Mouse (Mus musculus) kidney, adult 2 months (tissue): ENCODE data around the gene Trem3. TPM values are rescaled to one million over a fixed set of nuclear protein-coding genes. Genes with fewer than 3 reads are reported as not detected.

Source experiments
- DNase-seq: peaks from one replicate; pipeline ENCODE4 v3.0.0; 2021
- H3K27ac ChIP-seq: fragments of 200-500 bp; 2 replicates; pipeline ENCODE4 v1.5.1; 2012; ENCODE audit warnings: low read depth, low read length, control low read depth, inconsistent platforms; ENCODE audit not compliant: insufficient read depth
- H3K27me3 ChIP-seq: fragments of 200-500 bp; replicated peaks from 2 replicates; pipeline ENCODE4 v1.6.1; 2012; ENCODE audit warnings: mild to moderate bottlenecking, moderate library complexity, low read length, inconsistent platforms; ENCODE audit not compliant: control insufficient read depth, insufficient read depth
- H3K36me3 ChIP-seq: fragments of 200-500 bp; 2 replicates; pipeline ENCODE4 v1.6.1; 2012; ENCODE audit warnings: mild to moderate bottlenecking, moderate library complexity, low read length, inconsistent platforms; ENCODE audit not compliant: control insufficient read depth, insufficient read depth
- H3K4me1 ChIP-seq: fragments of 200-500 bp; 2 replicates; pipeline ENCODE4 v1.6.1; 2011; ENCODE audit warnings: low read length; ENCODE audit not compliant: control insufficient read depth, insufficient read depth
- H3K4me3 ChIP-seq: fragments of 200-500 bp; 2 replicates; pipeline ENCODE4 v1.5.1; 2011; ENCODE audit warnings: mild to moderate bottlenecking, low read depth, low read length, control low read depth; ENCODE audit not compliant: insufficient read depth
- CTCF ChIP-seq: fragments of 200-500 bp; conservative IDR thresholded peaks from 2 replicates; pipeline ENCODE4 v1.5.1; 2011; ENCODE audit warnings: low read depth, mild to moderate bottlenecking, control low read depth, low read length, moderate library complexity, mixed read lengths; ENCODE audit not compliant: insufficient read depth, insufficient read length
- POLR2A ChIP-seq: fragments of 200-500 bp; IDR thresholded peaks from one replicate; pipeline ENCODE4 v1.6.1; 2011; ENCODE audit warnings: low read depth, low read length, control low read depth
- WGBS: fragments of 180-500 bp; shearing (Covaris S2); methylation state at CpG from one replicate; pipeline ENCODE4 v1.1.7; 2018; 5-methylcytosine and 5-hydroxymethylcytosine counted together
- polyA plus RNA-seq: library from polyadenylated mRNA; depleted of rRNA; stranded (reverse); fragments of >200 nt; gene quantifications from 2 replicates; pipeline ENCODE4 v1.2.3, GENCODE M21; 2012; rRNA removed

Gene Trem3
- polyA plus RNA-seq, result 0.11 and 0.19 TPM in 2 replicates

DNA sequence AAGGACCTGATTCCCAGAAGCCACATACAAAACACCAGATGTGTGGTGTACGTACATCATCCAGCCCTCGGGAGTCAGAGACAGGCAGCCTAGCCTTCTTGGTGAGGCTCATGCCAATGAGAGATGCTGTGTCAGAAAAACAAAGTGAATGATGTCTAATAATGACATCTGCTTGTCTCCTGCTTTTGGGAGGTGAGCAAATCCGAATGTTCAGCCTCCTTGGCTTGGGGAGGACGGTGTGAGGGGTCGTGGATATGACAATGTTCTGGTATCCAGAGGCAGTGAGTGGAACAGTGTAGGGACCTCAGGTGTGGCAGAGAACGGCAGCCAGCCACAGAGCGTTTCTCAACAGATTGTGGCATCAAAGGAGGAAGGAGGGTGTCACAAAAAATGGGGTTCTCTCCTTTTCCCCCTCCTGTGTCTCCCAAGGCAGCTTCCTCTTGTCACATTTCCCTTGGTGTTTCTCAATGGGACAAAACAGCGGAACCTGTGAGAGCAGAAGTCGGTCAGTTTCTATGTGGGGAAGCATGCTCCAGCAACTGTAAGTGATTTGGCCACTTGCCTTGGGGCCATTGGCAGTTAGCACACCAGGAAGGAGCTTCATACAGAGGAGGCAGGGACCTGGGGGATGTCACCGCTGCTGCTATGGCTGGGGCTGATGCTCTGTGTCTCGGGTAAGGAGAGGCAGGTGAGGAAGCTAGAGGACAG is at the start of gene Trem3:
Gene Trem3 (plus strand): TSS at position 557 of the 708 bp plus-strand sequence.
- Histone ChIP-seq H3K27ac (no peak within 1 kb of the TSS), H3K4me1 (no peaks in the 10 kb centered on the region), H3K27me3 (no peaks in the 10 kb centered on the region), H3K4me3 (no peak within 1 kb of the TSS), H3K36me3 (no peaks in the 10 kb centered on the region)
- TF ChIP-seq POLR2A, result no peak
- no peak for TF ChIP-seq CTCF
- WGBS, result 74% methylated on average over 11 of the region's 11 CpGs
- DNase-seq, result no peak

DNA sequence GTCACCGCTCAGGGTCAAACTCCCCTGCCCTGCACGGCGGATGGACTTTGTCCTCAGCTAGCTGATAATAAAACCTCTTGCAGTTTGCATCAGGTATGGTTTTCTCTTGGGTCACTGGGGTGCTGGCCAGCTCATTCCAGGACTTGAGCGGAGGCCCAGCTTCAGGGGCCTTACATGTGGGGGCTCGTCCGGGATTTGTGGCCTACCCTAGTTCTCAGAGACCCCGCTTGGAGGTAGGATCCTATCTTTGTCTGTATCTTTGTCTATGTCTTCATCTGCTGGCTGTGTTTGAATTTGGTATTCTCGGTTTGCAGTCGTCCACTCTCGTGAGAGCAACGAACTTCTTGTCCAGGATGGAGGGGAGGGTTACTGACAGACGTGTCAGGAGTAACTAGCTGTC is 44.5 kb upstream of the Trem3 start:
- Histone ChIP-seq H3K4me3 (no peak overlapping the region), H3K27ac (no peak overlapping the region), H3K4me1 (no peaks in the 10 kb centered on the region), H3K36me3 (no peaks in the 10 kb centered on the region), H3K27me3 (no peaks in the 10 kb centered on the region)
- WGBS, result 98% methylated on average over 12 of the region's 12 CpGs
- no peak for DNase-seq
- TF ChIP-seq POLR2A (no peak), CTCF (no peak)

DNA sequence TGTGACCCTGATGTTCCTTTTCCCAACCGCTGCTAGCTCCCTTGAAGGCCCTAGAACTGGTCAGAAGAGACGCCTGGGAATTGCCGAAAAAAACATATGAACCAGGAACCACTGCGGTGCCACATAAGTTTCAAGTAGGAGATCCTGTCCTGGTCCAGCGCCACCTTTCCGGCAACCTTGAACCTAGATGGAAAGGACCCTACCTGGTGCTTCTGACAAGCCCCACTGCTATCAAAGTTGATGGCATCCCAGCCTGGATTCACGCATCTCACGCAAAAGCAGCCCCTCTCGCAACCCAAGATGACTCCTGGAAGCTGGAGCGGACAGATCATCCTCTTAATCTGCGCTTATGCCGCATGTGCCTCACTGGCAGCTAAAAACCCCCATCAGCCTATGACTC is 35.0 kb upstream of the Trem3 start:
- Histone ChIP-seq H3K27me3 (no peaks in the 10 kb centered on the region), H3K4me3 (no peak overlapping the region), H3K27ac (no peak overlapping the region), H3K4me1 (no peaks in the 10 kb centered on the region), H3K36me3 (no peaks in the 10 kb centered on the region)
- 95% methylated on average over 12 of the region's 12 CpGs for WGBS
- TF ChIP-seq POLR2A (no peak), CTCF (no peak)
- no peak for DNase-seq

DNA sequence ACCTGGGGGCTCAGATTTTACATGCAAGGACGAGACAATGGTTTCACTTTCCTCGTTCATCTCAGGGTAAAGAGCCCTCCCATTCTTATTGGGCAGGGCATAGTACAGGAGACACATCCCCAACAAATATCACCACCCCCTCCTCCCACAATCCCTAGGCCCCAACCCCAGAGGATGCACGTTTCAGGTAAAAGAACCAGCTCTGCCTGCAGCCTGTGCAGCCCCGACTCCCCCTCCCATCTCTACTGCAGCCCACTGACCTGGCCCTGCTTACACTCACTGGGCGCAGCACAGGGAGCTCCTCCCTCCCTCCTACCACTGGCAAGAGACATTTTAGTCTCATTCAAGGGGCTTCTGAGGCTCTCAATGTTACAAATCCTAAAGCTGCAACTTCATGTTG is 34.1 kb upstream of the Trem3 start:
- TF ChIP-seq CTCF (no peak), POLR2A (no peak)
- Histone ChIP-seq H3K4me1 (no peaks in the 10 kb centered on the region), H3K27me3 (no peaks in the 10 kb centered on the region), H3K27ac (no peak overlapping the region), H3K4me3 (no peak overlapping the region), H3K36me3 (no peaks in the 10 kb centered on the region)
- no peak for DNase-seq
- 68% methylated on average over 5 of the region's 5 CpGs for WGBS

DNA sequence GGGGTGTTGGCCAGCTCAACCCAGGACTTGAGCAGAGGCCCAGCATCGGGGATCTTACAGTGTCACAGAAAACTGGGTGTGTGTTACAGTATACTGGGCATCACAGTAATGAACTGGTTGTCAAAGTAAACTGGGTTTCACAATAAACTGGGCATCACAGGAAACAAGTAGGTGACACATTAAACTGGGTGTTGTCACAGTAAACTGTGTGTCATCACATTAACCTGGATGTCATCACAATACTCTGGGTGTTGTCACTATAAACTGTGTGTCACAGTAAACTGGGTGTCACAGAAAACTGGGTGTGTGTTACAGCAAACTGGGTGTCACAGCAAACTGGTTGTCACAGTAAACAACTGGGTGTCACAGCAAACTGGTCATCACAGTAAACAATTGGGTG is 32.1 kb upstream of the Trem3 start:
- DNase-seq, result no peak
- WGBS, result 88% methylated on average over 1 of the region's 1 CpGs
- Histone ChIP-seq H3K4me3 (no peak overlapping the region), H3K4me1 (no peaks in the 10 kb centered on the region), H3K27ac (no peak overlapping the region), H3K36me3 (no peaks in the 10 kb centered on the region), H3K27me3 (no peaks in the 10 kb centered on the region)
- no peak for TF ChIP-seq POLR2A
- no peak for TF ChIP-seq CTCF

DNA sequence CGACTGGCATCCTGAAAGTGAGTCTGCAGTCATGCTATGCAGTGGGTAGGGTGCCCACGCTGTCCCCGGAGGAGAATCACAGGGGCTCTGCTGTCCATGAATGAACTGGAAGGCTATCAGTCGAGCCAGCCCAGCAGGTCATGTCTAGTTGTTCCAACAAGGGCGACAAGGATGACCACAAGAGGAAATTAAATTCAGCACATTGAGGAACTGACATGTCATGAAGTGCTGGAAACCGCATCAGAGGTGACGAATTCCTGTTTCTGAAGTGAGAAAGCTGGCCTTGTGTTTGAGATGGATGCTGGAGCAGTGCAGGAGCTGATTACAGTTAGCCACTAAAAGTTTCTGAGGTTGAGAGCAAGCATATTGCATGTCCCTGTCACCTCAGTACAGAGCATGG is 16.9 kb upstream of the Trem3 start:
- H3K27ac ChIP-seq, result no peak overlapping the region
- WGBS, result 79% methylated on average over 7 of the region's 7 CpGs
- DNase-seq, result no peak
- H3K27me3 ChIP-seq, result no peaks in the 10 kb centered on the region
- H3K36me3 ChIP-seq, result no peaks in the 10 kb centered on the region
- no peaks in the 10 kb centered on the region for H3K4me1 ChIP-seq
- TF ChIP-seq POLR2A (no peak), CTCF (no peak)
- no peak overlapping the region for H3K4me3 ChIP-seq

DNA sequence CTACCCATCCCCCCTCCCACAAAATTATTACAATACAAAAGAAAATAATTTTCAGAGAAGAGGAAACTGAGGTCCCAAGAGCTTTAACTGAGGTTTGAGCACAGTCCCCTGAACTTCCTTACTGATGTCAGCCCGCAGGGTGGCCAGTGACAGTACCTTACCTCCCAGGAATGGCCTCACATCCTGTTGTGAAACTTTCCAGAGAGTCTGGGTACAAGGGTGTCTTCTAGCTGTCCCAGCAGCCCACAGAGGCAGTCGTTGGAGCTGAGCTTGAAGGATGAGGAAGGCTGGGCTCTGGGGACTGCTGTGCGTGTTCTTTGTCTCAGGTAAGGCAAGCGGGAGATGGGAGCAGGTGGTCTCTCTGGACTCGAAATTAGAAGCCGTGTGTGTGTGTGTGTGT is 15.1 kb upstream of the Trem3 start, which contains the start of gene Trem1:
Gene Trem1 (plus strand): TSS at position 251 of the 400 bp plus-strand sequence.
- H3K36me3 ChIP-seq, result no peaks in the 10 kb centered on the region
- H3K27ac ChIP-seq, result no peak within 1 kb of the TSS
- H3K4me1 ChIP-seq, result no peaks in the 10 kb centered on the region
- H3K27me3 ChIP-seq, result no peaks in the 10 kb centered on the region
- WGBS, result 71% methylated on average over 6 of the region's 6 CpGs
- no peak for DNase-seq
- TF ChIP-seq CTCF (no peak), POLR2A (no peak)
- H3K4me3 ChIP-seq, result no peak within 1 kb of the TSS

DNA sequence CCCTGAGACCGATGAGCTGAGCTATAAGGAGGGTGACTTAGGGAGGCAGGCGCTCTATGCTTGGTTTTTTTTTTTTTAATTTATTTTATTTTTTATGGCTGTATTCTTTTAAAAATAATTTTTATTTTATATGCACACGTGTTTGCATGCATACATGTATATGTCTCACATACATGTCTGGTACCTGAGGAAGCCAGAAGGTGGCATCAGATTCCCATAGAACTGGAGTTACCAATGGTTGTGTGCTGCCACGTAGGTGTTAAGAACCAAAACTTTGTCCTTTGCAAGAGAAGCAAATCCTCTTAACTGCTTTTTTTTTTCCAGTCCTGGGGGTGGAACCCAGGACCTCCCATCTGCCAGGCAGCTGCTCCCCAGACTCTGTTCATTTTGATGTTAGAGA is 13.8 kb upstream of the Trem3 start:
- H3K4me1 ChIP-seq, result no peaks in the 10 kb centered on the region
- 95% methylated on average over 4 of the region's 4 CpGs for WGBS
- H3K27ac ChIP-seq, result no peak overlapping the region
- no peak for DNase-seq
- H3K4me3 ChIP-seq, result no peak overlapping the region
- H3K36me3 ChIP-seq, result no peaks in the 10 kb centered on the region
- TF ChIP-seq POLR2A (no peak), CTCF (no peak)
- H3K27me3 ChIP-seq, result no peaks in the 10 kb centered on the region
